Mouse (Mus musculus): Measurements from ENCODE around the gene Ciapin1. TPM values are rescaled to one million over a fixed set of nuclear protein-coding genes. Genes with fewer than 3 reads are reported as not detected.

Gene Ciapin1
- 194 and 197 TPM in 2 replicates for polyA plus RNA-seq (2015; fragmentation: Nextera tagmentation; extraction: Ambion mirVana)

DNA sequence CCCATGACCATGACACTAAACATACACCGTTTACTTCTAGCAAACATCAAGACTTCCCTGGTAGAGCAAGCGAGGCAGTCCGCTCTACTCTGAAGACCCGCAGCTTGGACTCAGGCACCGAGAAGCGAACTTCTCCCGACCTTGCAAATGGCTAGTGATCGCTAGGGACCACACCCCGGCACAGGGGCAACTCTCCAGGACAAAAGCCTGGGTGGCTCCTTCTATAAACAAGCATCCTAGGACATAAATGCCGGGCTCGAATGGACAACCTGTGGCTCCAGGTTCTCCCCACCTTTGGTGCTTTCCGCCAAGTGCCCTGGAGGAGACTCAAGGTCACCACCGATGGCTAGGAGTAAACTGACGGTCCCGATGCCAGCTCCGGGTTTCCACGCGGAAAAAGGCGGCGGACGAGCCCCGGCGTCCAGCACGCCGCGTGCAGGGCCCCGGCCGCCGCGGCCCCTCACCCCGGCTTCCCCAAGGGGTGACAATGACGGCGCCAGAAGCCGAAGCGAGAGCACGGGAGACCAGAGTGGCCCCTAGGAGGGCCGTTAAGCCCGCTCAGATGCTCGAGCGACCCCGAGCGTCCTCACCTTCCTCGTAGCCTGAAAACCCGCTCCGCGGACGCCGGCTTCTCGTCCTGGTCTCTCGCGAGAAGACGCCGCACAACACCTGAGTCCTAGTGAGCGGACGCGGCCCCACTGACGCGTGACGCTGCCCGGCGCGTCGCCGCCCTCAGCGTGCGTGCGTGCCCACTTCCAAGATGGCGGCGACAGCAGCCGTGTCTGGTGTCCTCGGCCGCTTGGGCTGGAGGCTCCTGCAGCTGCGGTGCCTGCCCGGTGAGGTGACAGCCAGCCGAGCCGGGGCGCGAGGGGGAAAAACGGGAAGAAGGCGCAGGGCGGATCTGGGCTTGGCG lies at the start of gene Ciapin1, which contains the start of gene Coq9:
Ciapin1 (minus strand) TSS at position 697 of the 913 bp plus-strand sequence.
Coq9 (plus strand) TSS at position 660 of the 913 bp plus-strand sequence.
- H3K4me3 ChIP-seq = peak within 1 kb of the TSS; percentile 95
- peak within 1 kb of the TSS; percentile 95 for H3K27ac ChIP-seq (replicated peaks)
- peaks cover 18% of the 10 kb centered on the region for H3K4me1 ChIP-seq (replicated peaks)
- H3K9ac ChIP-seq = peak within 1 kb of the TSS; percentile 94
- ATAC-seq (ENCODE audit: low FRiP score, low read depth) = peak; percentile 98
- H3K9me3 ChIP-seq = no peaks in the 10 kb centered on the region
- no peaks in the 10 kb centered on the region for H3K27me3 ChIP-seq
- WGBS = under 1% methylated on average over 82 of the region's 82 CpGs
- no peaks in the 10 kb centered on the region for H3K36me3 ChIP-seq
- peak within 1 kb of the TSS; percentile 80 for H3K4me2 ChIP-seq

DNA sequence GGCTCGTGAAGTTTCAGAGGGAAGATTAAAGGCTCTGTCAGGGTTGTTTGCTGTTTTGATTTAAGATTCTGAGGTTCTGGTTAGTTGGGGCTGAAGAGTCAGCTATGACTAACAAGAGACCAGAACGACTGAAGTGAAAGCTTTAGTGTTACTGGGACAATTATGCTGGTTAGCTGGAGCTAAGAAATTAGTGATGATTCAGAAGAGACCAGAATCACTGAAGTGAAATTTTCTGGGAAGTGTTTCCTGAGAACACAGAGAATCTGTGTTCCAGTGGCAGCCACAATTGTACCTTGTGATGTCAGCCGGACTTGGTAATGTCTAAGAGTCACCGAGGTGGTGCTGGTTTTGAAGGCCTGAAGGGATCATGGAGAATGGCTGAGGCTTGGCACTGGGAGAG lies 42.6 kb upstream of the Ciapin1 start:
- Histone ChIP-seq H3K9me3 (no peaks in the 10 kb centered on the region), H3K9ac (no peak overlapping the region), H3K4me2 (no peak overlapping the region), H3K4me3 (no peak overlapping the region), H3K36me3 (no peaks in the 10 kb centered on the region), H3K27ac (replicated peaks) (no peak overlapping the region), H3K27me3 (0 out of 2 replicates have a peak, but pooled peaks cover 9% of the 10 kb centered on the region), H3K4me1 (replicated peaks) (peaks cover 8% of the 10 kb centered on the region)
- ATAC-seq (ENCODE audit: low FRiP score, low read depth) = no peak
- 86% methylated on average over 4 of the region's 4 CpGs for WGBS

DNA sequence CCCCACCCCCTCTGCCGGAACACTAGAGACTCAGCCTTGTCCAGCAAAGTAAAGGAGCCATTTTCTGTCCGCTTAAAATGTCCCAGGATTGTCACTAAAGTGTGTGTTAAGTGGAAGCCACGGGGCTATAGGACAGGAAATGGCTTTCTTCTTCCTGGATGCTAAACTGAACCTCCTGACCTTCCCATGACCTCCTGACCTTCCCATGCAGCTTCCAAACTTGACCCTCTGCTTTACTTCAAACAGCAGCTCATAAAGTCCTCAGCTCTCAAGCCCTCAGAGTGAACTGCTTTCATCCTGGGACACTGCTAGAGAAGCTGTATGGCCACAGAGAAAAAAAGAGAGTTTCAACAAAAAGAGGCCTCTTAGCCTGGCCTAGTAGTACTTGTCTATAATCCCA lies 38.7 kb upstream of the Ciapin1 start:
- Histone ChIP-seq H3K4me3 (no peak overlapping the region), H3K9me3 (no peaks in the 10 kb centered on the region), H3K9ac (no peak overlapping the region), H3K27me3 (peaks cover 22% of the 10 kb centered on the region; the same call in 1 of the 2 replicates), H3K27ac (replicated peaks) (no peak overlapping the region), H3K4me2 (no peak overlapping the region), H3K4me1 (replicated peaks) (peaks cover 34% of the 10 kb centered on the region), H3K36me3 (no peaks in the 10 kb centered on the region)
- no peak for ATAC-seq (ENCODE audit: low FRiP score, low read depth)
- WGBS = 47% methylated on average over 3 of the region's 3 CpGs

DNA sequence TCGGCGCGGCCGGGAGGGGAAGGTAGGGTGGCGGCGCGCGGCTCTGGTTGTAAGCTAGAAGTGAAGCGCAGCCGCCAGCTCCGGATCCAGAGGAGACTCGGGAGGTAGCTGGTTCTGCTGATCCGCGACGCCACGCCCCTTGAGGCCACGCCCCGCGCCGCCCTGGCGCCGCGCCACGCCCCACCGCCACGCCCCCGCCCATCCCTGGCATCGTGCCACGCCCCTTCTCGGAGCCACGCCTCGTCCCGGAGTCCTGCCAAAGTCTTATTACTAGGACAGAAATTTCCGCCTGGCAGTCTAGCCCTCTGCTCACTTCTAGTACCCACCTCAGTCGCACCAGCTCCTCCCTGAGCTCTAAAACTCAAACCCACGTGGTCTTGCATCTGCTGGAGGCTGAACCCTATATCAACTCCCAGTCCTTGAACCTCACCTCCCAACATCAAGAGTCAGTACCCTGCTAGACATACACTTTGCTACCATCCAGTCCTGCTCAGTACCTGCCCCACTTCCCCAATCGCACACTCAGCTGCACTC lies 38.1 kb upstream of the Ciapin1 start, which contains the start of gene Dok4:
Dok4 (minus strand) TSS at position 134 of the 534 bp plus-strand sequence.
- Histone ChIP-seq H3K4me3 (peak within 1 kb of the TSS; percentile 67), H3K9me3 (no peaks in the 10 kb centered on the region), H3K4me2 (peak within 1 kb of the TSS; percentile 99), H3K27ac (replicated peaks) (0 out of 2 replicates have a peak within 1 kb of the TSS, but pooled peaks have one; percentile 5), H3K27me3 (peaks cover 22% of the 10 kb centered on the region; the same call in 1 of the 2 replicates), H3K9ac (peak within 1 kb of the TSS; percentile 59), H3K4me1 (replicated peaks) (peaks cover 39% of the 10 kb centered on the region), H3K36me3 (no peaks in the 10 kb centered on the region)
- ATAC-seq (ENCODE audit: low FRiP score, low read depth) = peak; percentile 42
- whole genome bisulfite sequencing = 1% methylated on average over 30 of the region's 37 CpGs

DNA sequence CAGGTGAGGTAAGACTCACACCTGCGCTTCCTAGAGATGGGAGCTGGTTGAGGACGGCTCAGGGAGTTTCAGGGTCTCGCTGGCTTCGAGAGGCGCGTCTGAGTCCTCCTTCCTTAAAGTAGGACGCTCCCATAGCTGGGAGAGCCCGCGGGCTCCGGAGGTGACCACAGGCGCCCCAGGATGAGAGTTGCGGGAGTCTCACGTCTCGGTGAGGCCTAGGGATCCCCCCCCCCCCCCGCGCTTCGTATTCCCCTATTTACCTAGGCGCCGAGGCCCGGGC lies 37.7 kb upstream of the Ciapin1 start:
- Histone ChIP-seq H3K27ac (replicated peaks) (0 out of 2 replicates have a peak overlapping the region, but pooled peaks have one; percentile 5), H3K4me1 (replicated peaks) (peaks cover 42% of the 10 kb centered on the region), H3K4me2 (peak overlapping the region; percentile 99), H3K27me3 (peaks cover 22% of the 10 kb centered on the region; the same call in 1 of the 2 replicates), H3K9ac (peak overlapping the region; percentile 59), H3K4me3 (peak overlapping the region; percentile 67), H3K9me3 (no peaks in the 10 kb centered on the region), H3K36me3 (no peaks in the 10 kb centered on the region)
- no peak for ATAC-seq (ENCODE audit: low FRiP score, low read depth)
- 0% methylated on average over 16 of the region's 20 CpGs for WGBS

DNA sequence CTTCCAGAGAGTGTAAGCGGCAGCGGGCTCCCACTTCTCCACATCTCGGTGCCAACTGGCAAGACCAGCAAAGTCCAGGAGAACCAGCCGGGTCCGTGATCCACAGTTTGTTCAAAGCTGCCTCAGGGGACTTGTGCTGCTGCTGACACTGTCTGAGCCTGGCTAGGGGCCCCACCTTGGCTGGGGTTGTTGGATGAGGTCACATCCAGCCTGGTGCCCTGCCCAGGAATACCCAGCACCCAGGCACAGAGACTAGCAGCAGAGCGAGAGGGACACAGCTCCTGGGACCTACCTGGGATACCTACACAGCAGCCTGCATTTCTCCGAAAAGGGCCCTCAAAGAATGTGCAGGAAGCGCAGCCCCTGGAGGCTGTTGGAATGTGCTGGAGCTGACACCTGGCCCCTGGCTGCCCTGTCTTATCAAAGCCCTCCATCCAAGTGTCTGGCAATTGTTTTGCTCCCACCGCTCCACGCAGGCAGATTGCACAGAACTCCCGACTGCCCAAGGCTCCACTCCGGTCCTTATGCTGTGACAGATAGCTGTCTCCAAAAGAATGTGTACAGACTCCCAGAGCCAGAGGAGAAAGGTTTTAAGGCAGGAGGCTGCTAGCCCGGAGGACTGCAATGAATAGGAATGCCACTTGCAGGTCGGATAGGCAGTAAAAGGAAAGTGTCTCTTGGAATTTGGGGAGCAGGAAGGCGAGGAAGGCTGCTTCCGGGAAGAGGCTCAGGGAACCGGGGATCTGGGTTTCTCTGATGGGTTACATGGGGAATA lies 37.1 kb upstream of the Ciapin1 start:
- ATAC-seq (ENCODE audit: low FRiP score, low read depth) = no peak
- Histone ChIP-seq H3K27ac (replicated peaks) (no peak overlapping the region), H3K27me3 (peaks cover 22% of the 10 kb centered on the region; the same call in 1 of the 2 replicates), H3K4me2 (peak overlapping the region; percentile 99), H3K9me3 (no peaks in the 10 kb centered on the region), H3K36me3 (no peaks in the 10 kb centered on the region), H3K4me3 (peak overlapping the region; percentile 67), H3K9ac (peak overlapping the region; percentile 59), H3K4me1 (replicated peaks) (peaks cover 42% of the 10 kb centered on the region)
- 16% methylated on average over 17 of the region's 17 CpGs for WGBS

DNA sequence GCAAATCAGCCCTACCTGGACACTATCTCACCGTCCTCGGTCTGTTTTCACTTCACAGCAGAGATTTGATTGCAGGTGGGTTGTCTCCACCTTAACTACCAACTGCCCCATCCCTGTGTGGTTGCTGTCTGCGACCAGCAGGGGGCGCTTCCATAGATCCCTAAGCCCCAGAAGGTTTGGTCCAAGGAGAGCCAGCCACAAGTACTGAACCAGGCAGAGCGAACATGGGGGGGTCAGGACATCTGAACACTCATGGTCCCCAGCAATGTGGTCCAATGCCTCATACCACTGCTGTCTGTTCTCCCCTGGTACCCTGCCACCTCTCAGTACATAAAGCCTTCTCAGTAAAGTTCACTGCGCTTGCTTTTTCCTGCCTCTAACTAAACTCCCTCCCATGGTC lies 36.2 kb upstream of the Ciapin1 start:
- Histone ChIP-seq H3K9me3 (no peaks in the 10 kb centered on the region), H3K4me1 (replicated peaks) (peaks cover 50% of the 10 kb centered on the region), H3K36me3 (no peaks in the 10 kb centered on the region), H3K9ac (0 out of 2 replicates have a peak overlapping the region, but pooled peaks have one; percentile 59), H3K4me2 (peak overlapping the region; percentile 99), H3K27ac (replicated peaks) (no peak overlapping the region), H3K4me3 (peak overlapping the region; percentile 67), H3K27me3 (peaks cover 22% of the 10 kb centered on the region; the same call in 1 of the 2 replicates)
- 18% methylated on average over 6 of the region's 6 CpGs for WGBS
- no peak for ATAC-seq (ENCODE audit: low FRiP score, low read depth)

DNA sequence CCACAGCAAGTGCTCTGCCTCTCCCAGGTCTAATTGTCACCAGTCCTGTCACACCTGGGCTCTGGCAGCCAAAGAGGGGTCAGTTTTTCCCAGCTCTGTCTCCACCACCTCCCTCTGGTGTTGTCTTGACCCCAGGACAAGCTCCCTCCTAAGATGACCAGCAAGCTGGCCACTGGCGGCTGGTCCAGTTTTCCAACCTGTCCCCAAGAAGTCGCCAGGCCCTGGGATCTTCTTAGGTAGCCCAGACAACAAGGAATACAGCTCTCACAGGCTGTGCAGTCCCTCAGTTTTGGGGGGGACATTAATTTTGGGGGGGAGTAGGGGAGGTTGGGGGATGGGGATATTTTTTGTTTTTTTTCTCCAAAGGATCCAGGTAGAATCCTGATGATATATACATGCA lies 34.4 kb upstream of the Ciapin1 start:
- Histone ChIP-seq H3K9ac (no peak overlapping the region), H3K4me1 (replicated peaks) (peaks cover 67% of the 10 kb centered on the region), H3K27ac (replicated peaks) (no peak overlapping the region), H3K4me2 (no peak overlapping the region), H3K36me3 (no peaks in the 10 kb centered on the region), H3K27me3 (peaks cover 13% of the 10 kb centered on the region; the same call in 1 of the 2 replicates), H3K4me3 (no peak overlapping the region), H3K9me3 (no peaks in the 10 kb centered on the region)
- 72% methylated on average over 2 of the region's 2 CpGs for WGBS
- ATAC-seq (ENCODE audit: low FRiP score, low read depth) = no peak

DNA sequence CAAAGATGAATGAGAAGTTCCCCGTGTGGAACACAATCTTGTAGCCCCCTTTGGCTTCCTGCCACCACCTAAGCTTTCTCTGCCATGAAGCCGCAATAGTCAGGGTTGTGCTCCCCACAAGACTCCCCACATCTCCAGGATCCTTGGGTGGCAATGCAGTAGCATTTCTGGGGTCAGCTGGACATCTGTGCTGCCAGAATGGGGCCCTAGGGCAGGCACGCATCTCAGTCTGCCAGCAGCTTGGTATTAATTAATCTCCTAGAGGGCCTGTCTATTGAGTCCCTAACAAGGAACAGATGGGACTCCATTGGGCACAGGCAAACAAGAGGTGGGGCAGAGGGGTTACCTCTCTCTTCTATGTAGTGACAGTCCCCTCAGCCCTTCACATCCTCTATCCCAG lies 34.0 kb upstream of the Ciapin1 start:
- Histone ChIP-seq H3K4me2 (peak overlapping the region; percentile 73), H3K9me3 (no peaks in the 10 kb centered on the region), H3K4me3 (no peak overlapping the region), H3K4me1 (replicated peaks) (peaks cover 67% of the 10 kb centered on the region), H3K9ac (no peak overlapping the region), H3K27me3 (peaks cover 13% of the 10 kb centered on the region; the same call in 1 of the 2 replicates), H3K36me3 (no peaks in the 10 kb centered on the region), H3K27ac (replicated peaks) (no peak overlapping the region)
- WGBS = 22% methylated on average over 3 of the region's 3 CpGs
- no peak for ATAC-seq (ENCODE audit: low FRiP score, low read depth)

DNA sequence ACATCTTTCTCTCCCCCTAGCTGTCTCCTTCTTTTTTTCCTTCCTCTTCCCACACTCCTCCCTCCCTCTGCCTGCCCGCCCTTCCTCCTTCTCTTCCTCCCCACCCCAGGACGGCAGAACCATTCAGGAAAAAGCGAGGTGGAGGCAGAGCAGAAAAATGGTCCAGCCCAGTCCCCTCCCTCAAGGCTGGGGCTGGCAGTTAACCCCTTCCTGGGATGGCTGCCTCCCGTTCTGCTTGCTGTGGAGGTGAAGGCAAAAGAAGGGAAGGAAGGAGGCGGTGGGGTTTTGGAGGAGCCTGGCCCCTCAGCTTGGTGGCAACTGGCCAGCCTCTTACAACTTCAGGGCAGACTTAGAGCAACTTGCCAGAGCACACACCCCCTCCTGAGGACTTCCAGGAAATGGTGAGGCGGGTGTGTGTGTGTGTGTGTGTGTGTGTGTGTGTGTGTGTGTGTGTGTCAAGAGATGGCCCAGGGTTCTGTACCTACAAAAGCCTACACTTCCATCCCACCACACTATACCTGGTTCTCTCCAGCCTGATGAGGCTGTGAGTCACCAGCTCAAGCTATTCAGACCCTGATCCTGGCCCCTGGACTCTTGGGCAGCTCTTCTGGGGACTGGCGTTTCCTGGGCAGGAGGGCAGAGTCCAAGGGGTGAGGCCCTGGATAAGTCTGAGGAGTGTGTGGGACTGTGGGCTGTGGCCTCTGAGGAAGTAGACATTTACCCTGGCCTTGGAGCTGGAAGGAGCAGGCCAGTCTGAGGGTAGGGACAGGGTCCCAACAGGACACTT lies 33.1 kb upstream of the Ciapin1 start:
- WGBS = 7% methylated on average over 7 of the region's 7 CpGs
- H3K4me1 ChIP-seq (replicated peaks) = peaks cover 64% of the 10 kb centered on the region

More for the DNA sequence above, 33.1 kb upstream of the Ciapin1 start:
- Histone ChIP-seq H3K27me3 (peaks cover 13% of the 10 kb centered on the region; the same call in 1 of the 2 replicates), H3K9me3 (no peaks in the 10 kb centered on the region), H3K4me2 (peak overlapping the region; percentile 73), H3K4me3 (peak overlapping the region; percentile 68), H3K9ac (peak overlapping the region; percentile 73), H3K36me3 (peaks cover 4% of the 10 kb centered on the region), H3K27ac (replicated peaks) (peak overlapping the region; percentile 82)
- ATAC-seq (ENCODE audit: low FRiP score, low read depth) = peak; percentile 82

All from hindbrain, embryonic 15.5 days (tissue).